Mouse (Mus musculus) testis, adult 2 months (tissue): ENCODE data around the gene Zc3h12c. TPM values are rescaled to one million over a fixed set of nuclear protein-coding genes. Genes with fewer than 3 reads are reported as not detected.

Experiments used
- H3K27ac ChIP-seq: fragments of 200-500 bp; 2 replicates; pipeline ENCODE4 v1.5.1; 2012; ENCODE audit warnings: low read depth, low read length; ENCODE audit not compliant: control insufficient read depth, insufficient read depth
- H3K27me3 ChIP-seq: fragments of 200-500 bp; 2 replicates; pipeline ENCODE4 v1.6.1; 2012; ENCODE audit warnings: mild to moderate bottlenecking, low read length, moderate library complexity; ENCODE audit not compliant: control insufficient read depth, insufficient read depth
- H3K36me3 ChIP-seq: fragments of 200-500 bp; 2 replicates; pipeline ENCODE4 v1.6.1; 2012; ENCODE audit warnings: mild to moderate bottlenecking, low read length; ENCODE audit not compliant: control insufficient read depth, insufficient read depth
- H3K4me1 ChIP-seq: fragments of 200-500 bp; 2 replicates; pipeline ENCODE4 v1.6.1; 2012; ENCODE audit warnings: low read length; ENCODE audit not compliant: control insufficient read depth, insufficient read depth
- H3K4me3 ChIP-seq: fragments of 200-500 bp; 2 replicates; pipeline ENCODE4 v1.5.1; 2012; ENCODE audit warnings: low read depth, mild to moderate bottlenecking, low read length, moderate library complexity, mixed read lengths; ENCODE audit not compliant: control insufficient read depth
- CTCF ChIP-seq: fragments of 200-500 bp; IDR thresholded peaks from 2 replicates; pipeline ENCODE4 v1.5.1; 2012; ENCODE audit warnings: low read depth, mild to moderate bottlenecking, inconsistent platforms, low read length, moderate library complexity; ENCODE audit not compliant: control insufficient read depth, insufficient read depth, insufficient replicate concordance
- POLR2A ChIP-seq: fragments of 200-500 bp; IDR thresholded peaks from 2 replicates; pipeline ENCODE4 v1.6.1; 2012; ENCODE audit warnings: low read depth, mild to moderate bottlenecking, inconsistent platforms, low read length, moderate library complexity; ENCODE audit not compliant: control insufficient read depth
- polyA plus RNA-seq: library from polyadenylated mRNA; depleted of rRNA; stranded (reverse); fragments of >200 nt; gene quantifications from 2 replicates; pipeline ENCODE4 v1.2.3, GENCODE M21; 2012

Zc3h12c gene
- polyA plus RNA-seq, 1 experiment = 2.1 TPM

DNA sequence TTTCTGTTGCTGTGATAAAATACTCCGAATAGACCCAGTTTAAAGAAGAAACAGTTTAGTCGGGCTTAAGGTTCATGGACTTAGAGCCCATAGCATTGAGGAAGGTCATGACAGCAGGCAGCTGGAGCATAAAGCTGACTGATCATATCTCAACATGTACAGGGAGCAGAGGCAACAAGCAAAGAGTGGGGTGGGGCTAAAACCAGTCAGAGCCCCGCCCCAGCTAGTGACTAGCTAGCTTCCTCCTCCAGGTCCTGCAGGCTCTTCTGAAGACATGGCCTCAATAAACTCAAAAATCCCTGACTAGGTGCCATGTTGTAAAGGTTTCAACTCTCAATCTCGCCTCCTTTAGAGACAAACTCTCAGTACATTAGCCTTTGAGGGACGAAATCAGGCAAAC, 25.5 kb upstream of the Zc3h12c start:
- no peaks in the 10 kb centered on the region for H3K36me3 ChIP-seq
- H3K27ac ChIP-seq = no peak overlapping the region
- TF ChIP-seq POLR2A = no peak
- TF ChIP-seq CTCF = no peak
- no peaks in the 10 kb centered on the region for H3K27me3 ChIP-seq
- no peak overlapping the region for H3K4me3 ChIP-seq
- H3K4me1 ChIP-seq = no peaks in the 10 kb centered on the region

- TF ChIP-seq CTCF = no peak
- TF ChIP-seq POLR2A = no peak
- Histone ChIP-seq H3K4me3 (no peak overlapping the region), H3K27me3 (no peaks in the 10 kb centered on the region), H3K27ac (no peak overlapping the region), H3K36me3 (no peaks in the 10 kb centered on the region), H3K4me1 (no peaks in the 10 kb centered on the region)
Observed at GRCm38 (mm10) chr9:52190907-52191306, 22.5 kb upstream of the Zc3h12c start.

GRCm38 (mm10) chr9:52188106-52188505, 19.7 kb upstream of the Zc3h12c start:
- Histone ChIP-seq H3K27ac (no peak overlapping the region), H3K36me3 (no peaks in the 10 kb centered on the region), H3K4me1 (no peaks in the 10 kb centered on the region), H3K27me3 (no peaks in the 10 kb centered on the region), H3K4me3 (no peak overlapping the region)
- no peak for TF ChIP-seq CTCF
- TF ChIP-seq POLR2A = no peak

DNA sequence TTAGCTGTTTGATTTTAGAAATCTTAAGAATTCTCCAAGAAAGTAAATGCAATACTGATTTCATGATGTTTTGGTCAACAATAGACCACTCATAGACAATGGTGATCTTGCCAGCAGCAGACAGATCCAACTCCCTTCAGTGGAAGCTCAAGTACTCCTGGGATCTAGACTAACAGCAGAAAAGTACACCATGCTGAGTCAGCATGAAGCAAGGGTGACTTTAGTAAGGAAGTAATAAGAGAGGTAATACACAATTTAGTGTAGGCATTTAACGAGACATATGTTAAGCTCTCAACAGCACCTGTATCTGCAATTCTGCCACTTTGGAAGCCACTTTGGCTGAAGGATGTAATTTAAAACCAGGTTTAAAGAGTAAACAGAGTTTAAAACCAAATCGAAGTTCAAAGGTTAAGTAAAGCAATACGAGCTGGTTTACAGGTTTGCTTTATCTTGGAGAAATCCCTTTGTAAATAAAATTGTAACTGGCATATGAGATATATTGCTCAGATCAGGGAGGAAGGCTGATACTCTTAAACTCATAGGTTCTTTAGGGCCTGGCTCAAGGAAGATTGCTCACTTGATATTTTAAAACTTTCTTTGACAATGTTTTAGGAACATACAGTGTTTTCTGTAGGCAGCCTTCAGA, 18.0 kb upstream of the Zc3h12c start:
- no peaks in the 10 kb centered on the region for H3K27me3 ChIP-seq
- no peaks in the 10 kb centered on the region for H3K4me1 ChIP-seq
- H3K36me3 ChIP-seq = no peaks in the 10 kb centered on the region
- H3K27ac ChIP-seq = no peak overlapping the region
- no peak for TF ChIP-seq CTCF
- H3K4me3 ChIP-seq = no peak overlapping the region

- TF ChIP-seq POLR2A (no peak), CTCF (no peak)
- H3K4me1 ChIP-seq = no peaks in the 10 kb centered on the region
- H3K27me3 ChIP-seq = no peaks in the 10 kb centered on the region
- no peak overlapping the region for H3K27ac ChIP-seq
- no peaks in the 10 kb centered on the region for H3K36me3 ChIP-seq
- H3K4me3 ChIP-seq = no peak overlapping the region
Observed at GRCm38 (mm10) chr9:52181419-52181818, 13.0 kb upstream of the Zc3h12c start.

DNA sequence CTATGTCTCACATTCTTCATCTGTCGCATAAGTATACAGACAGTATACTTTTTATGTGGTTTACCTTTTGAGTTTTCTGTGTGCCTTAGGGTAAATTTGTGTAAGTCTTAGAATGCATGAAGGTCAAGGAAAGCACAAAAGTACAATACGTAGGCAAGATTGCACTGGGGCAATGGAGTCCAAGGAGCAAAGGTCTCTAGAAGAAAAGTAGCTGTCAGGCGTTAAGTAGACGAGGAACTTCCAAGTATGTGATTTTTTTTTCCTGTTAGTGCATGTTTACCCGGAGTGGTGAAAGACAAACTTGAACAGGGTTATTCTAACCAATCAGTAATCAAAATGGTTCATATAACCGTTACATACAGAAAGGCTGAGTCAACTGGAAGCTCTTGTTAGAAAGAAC, 12.5 kb upstream of the Zc3h12c start:
- no peaks in the 10 kb centered on the region for H3K36me3 ChIP-seq
- no peak for TF ChIP-seq POLR2A
- no peak for TF ChIP-seq CTCF
- H3K27ac ChIP-seq = no peak overlapping the region
- no peaks in the 10 kb centered on the region for H3K27me3 ChIP-seq
- no peak overlapping the region for H3K4me3 ChIP-seq
- no peaks in the 10 kb centered on the region for H3K4me1 ChIP-seq

- no peak for TF ChIP-seq CTCF
- TF ChIP-seq POLR2A = no peak
- H3K27ac ChIP-seq = no peak overlapping the region
- no peaks in the 10 kb centered on the region for H3K4me1 ChIP-seq
- H3K27me3 ChIP-seq = no peaks in the 10 kb centered on the region
- H3K36me3 ChIP-seq = no peaks in the 10 kb centered on the region
- H3K4me3 ChIP-seq = no peak overlapping the region
Observed at GRCm38 (mm10) chr9:52175257-52175859, 7.0 kb upstream of the Zc3h12c start.
